Mouse (Mus musculus) thymus, adult 2 months (tissue): ENCODE results near the gene Olfr1226. TPM values are rescaled to one million over a fixed set of nuclear protein-coding genes. Genes with fewer than 3 reads are reported as not detected.
"Not testable (repeated sequence)": the region's sequence is repeated elsewhere in the genome, so short reads cannot be mapped to it uniquely, and the experiment has no call there.

ENCODE experiments used
- DNase-seq: peaks from one replicate; pipeline ENCODE4 v3.0.0; 2021
- H3K27ac ChIP-seq: fragments of 200-500 bp; 2 replicates; pipeline ENCODE4 v1.5.1; 2012; ENCODE audit warnings: low read length, control low read depth; ENCODE audit not compliant: control insufficient read depth, insufficient read depth
- H3K27me3 ChIP-seq: fragments of 200-500 bp; 2 replicates; pipeline ENCODE4 v1.6.1; 2012; ENCODE audit warnings: mild to moderate bottlenecking, low read length, moderate library complexity, mixed read lengths; ENCODE audit not compliant: control insufficient read depth, insufficient read depth
- H3K36me3 ChIP-seq: fragments of 200-500 bp; 2 replicates; pipeline ENCODE4 v1.6.1; 2012; ENCODE audit warnings: mild to moderate bottlenecking, low read length, moderate library complexity; ENCODE audit not compliant: control insufficient read depth, insufficient read depth
- H3K4me1 ChIP-seq: fragments of 200-500 bp; replicated peaks from 2 replicates; pipeline ENCODE4 v1.6.1; 2012; ENCODE audit warnings: low read length; ENCODE audit not compliant: control insufficient read depth, insufficient read depth
- H3K4me3 ChIP-seq: fragments of 200-500 bp; 2 replicates; pipeline ENCODE4 v1.5.1; 2012; ENCODE audit warnings: mild to moderate bottlenecking, low read length, control low read depth, moderate library complexity; ENCODE audit not compliant: control insufficient read depth, insufficient read depth
- CTCF ChIP-seq: fragments of 200-500 bp; IDR thresholded peaks from 2 replicates; pipeline ENCODE4 v1.5.1; 2012; ENCODE audit warnings: mild to moderate bottlenecking, control low read depth, low read length, moderate library complexity, borderline replicate concordance; ENCODE audit not compliant: control insufficient read depth, poor library complexity, insufficient read depth; ENCODE audit errors: extremely low read depth
- POLR2A ChIP-seq: fragments of 200-500 bp; IDR thresholded peaks from 2 replicates; pipeline ENCODE4 v1.6.1; 2012; ENCODE audit warnings: mild to moderate bottlenecking, low read length, control low read depth, moderate library complexity; ENCODE audit not compliant: control insufficient read depth, poor library complexity, insufficient read depth; ENCODE audit errors: extremely low read depth
- WGBS: fragments of 180-500 bp; shearing (Covaris S2); methylation state at CpG from one replicate; pipeline ENCODE4 v1.1.7; 2018; 5-methylcytosine and 5-hydroxymethylcytosine counted together
- polyA plus RNA-seq: library from polyadenylated mRNA; depleted of rRNA; stranded (reverse); fragments of >200 nt; gene quantifications from 2 replicates; pipeline ENCODE4 v1.2.3, GENCODE M21; 2012; rRNA removed

The Olfr1226 gene
- not detected in 2 replicates for polyA plus RNA-seq

DNA sequence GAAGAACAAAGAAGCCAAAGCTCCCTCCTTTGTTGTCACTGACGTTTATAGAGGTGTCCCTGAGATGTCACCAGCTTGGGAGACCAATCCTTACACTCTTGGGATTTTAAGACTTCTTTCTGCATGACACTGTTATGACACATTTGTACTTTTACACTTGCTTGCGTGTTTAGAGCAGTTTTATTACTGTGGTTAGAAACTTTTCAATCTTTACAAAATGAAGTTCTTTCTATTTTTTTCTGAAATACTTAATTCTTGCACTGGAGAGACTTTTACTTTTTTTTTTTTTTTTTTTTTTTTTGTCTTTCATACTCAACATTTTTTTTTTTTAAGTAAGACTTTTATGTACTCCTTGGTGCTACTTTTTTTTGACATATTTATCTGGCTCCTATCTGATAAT lies at the start of gene Olfr1226:
TSS of gene Olfr1226 (minus strand) at position 101 of the 400 bp plus-strand sequence.
- H3K36me3 ChIP-seq, result no peaks in the 10 kb centered on the region
- 72% methylated on average over 2 of the region's 2 CpGs for WGBS
- TF ChIP-seq CTCF (no peak), POLR2A (no peak)
- H3K27me3 ChIP-seq, result no peaks in the 10 kb centered on the region
- no peak within 1 kb of the TSS for H3K4me3 ChIP-seq
- H3K27ac ChIP-seq, result no peak within 1 kb of the TSS
- H3K4me1 ChIP-seq, result no peaks in the 10 kb centered on the region
- DNase-seq, result no peak

DNA sequence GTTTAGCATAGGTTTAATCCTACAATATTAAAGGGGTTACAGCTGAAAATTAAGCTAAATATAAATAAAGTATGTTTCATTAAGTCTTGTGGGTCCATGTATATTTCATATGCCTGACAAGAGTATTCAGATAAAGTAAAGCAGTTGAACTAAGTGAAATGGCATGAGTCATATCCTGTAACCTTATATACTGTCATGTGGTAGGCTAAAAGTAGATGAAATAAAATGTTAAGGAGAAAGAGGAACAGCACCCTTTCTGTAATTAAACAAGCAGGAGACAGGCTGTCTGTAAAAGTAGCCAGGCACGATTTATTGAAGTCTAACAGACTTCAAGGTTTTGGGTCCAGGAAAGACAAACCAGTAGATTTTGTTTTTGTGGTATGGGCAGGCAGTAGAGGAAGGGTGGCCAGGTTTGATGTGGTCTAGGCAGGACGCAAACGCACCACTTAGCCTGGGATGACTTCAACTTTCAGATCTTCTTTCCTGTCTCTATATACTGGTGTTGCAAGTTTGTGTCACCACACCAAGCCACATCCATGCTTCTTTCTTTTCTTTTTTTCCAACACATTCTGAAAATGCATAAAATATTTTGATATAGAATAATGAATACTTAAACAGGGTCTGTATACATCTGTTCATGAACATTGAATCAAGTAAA lies 3.4 kb downstream of the Olfr1226 start:
- H3K4me1 ChIP-seq, result no peaks in the 10 kb centered on the region
- no peaks in the 10 kb centered on the region for H3K36me3 ChIP-seq
- no peaks in the 10 kb centered on the region for H3K27me3 ChIP-seq
- TF ChIP-seq CTCF (no peak), POLR2A (no peak)
- 11% methylated on average over 3 of the region's 3 CpGs for WGBS
- H3K27ac ChIP-seq, result no peak overlapping the region
- H3K4me3 ChIP-seq, result no peak overlapping the region
- DNase-seq, result no peak

DNA sequence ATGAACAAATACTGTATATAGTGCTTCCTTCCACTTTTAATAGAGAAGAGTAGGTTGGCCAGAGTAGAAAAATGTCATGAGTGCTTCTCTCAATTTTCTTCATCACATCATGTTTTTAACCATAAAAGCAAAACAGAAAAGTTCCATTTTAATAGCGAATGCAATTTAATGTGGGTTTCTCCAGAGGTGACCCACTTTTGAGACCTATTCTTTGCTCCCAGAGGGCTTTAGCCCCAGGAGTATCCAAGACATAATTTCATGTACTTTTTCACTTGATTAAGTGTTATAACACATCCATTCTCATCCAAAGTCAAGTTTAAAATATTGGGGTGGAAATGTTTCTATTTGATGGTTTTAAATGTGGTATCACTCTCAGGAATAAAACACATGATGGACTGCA lies 25.3 kb downstream of the Olfr1226 start, which contains the start of gene Olfr1225:
TSS of gene Olfr1225 (minus strand) at position 101 of the 400 bp plus-strand sequence.
- Histone ChIP-seq H3K27me3 (no peaks in the 10 kb centered on the region), H3K27ac (no peak within 1 kb of the TSS), H3K36me3 (no peaks in the 10 kb centered on the region), H3K4me3 (no peak within 1 kb of the TSS), H3K4me1 (no peaks in the 10 kb centered on the region)
- no peak for DNase-seq
- 90% methylated on average over 1 of the region's 1 CpGs for WGBS
- TF ChIP-seq CTCF, result no peak
- no peak for TF ChIP-seq POLR2A

DNA sequence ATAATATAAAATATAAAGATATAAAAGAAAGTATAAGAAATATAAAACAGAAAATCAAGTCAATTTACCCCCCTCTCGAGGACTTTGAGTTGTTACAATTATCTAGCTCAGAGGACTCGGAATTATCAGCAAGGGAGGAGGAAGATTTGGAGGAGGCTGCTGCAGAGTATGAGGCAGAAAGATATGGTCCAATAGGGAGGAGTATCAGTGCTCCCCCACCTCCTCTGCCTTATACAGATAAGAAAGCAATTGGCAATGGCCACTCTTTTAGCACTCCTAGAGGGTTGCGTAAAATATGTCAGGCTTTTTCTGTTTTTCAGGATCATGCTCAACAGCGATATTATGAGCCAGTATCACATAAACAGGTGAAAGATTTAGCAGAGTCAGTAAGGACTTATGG lies 35.1 kb downstream of the Olfr1226 start:
- WGBS, result 91% methylated on average over 4 of the region's 4 CpGs
- not testable (repeated sequence) for H3K4me1 ChIP-seq, DNase-seq, H3K4me3 ChIP-seq, H3K27me3 ChIP-seq, H3K27ac ChIP-seq, H3K36me3 ChIP-seq

DNA sequence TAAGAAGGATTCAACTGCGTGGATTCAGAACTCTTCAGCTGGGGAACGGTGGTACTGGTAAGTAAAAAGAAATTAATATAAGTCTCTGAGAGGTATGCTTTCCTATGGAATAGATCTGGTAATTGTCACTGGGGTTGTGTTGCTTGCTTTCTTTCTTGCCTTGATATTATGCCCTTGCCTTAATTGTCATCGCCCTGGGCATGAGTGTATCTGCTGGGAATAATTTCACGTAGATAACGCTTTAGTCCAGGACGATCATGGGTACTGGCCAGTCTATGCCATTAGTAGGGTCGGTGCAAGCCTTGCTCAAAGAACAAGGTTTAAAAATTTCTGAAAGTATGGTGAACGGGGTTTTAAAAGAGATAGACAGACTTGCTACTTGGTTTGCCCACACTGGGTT lies 35.9 kb downstream of the Olfr1226 start, which contains the start of gene Olfr1224-ps1:
TSS of gene Olfr1224-ps1 (minus strand) at position 101 of the 400 bp plus-strand sequence.
- WGBS, result 96% methylated on average over 8 of the region's 8 CpGs
- not testable (repeated sequence) for H3K4me3 ChIP-seq, H3K36me3 ChIP-seq, H3K27me3 ChIP-seq, DNase-seq, H3K4me1 ChIP-seq, H3K27ac ChIP-seq

DNA sequence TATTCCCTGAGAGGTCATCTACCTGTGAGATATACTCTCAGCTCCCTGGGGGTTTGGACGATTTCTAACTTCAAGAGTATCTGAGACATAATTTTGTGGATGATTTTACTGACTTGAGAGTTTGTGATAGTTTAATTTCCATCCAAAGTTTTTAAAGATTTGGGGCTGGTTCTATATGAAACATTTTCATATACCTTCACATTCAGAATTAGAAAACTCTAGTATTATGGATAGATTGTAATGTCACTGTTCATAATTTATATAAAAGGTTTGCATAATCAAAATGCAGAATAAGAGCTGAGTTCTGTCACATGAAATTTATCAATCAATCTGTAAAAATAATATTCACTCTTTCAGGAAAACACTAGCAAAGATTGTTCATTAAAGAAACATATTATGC lies 48.4 kb downstream of the Olfr1226 start, which contains the start of gene Olfr1223:
TSS of gene Olfr1223 (minus strand) at position 101 of the 400 bp plus-strand sequence.
- Histone ChIP-seq H3K4me1 (no peaks in the 10 kb centered on the region), H3K27ac (no peak within 1 kb of the TSS), H3K4me3 (no peak within 1 kb of the TSS), H3K27me3 (no peaks in the 10 kb centered on the region), H3K36me3 (no peaks in the 10 kb centered on the region)
- 71% methylated on average over 1 of the region's 1 CpGs for WGBS
- TF ChIP-seq CTCF (no peak), POLR2A (no peak)
- no peak for DNase-seq

Other genes starting within 250 kb of the Olfr1226 start
- not detected in 2 replicates for gene Olfr1212, start 246.1 kb downstream of the Olfr1226 start, polyA plus RNA-seq
- gene Gm13762, start 219.8 kb downstream of the Olfr1226 start, polyA plus RNA-seq, result not detected in 2 replicates
- gene Olfr1214, start 207.4 kb downstream of the Olfr1226 start, polyA plus RNA-seq, result not detected in 2 replicates
- gene Olfr1215, start 193.1 kb downstream of the Olfr1226 start, polyA plus RNA-seq, result not detected in 2 replicates
- gene Olfr1216, start 181.7 kb downstream of the Olfr1226 start, polyA plus RNA-seq, result not detected in 2 replicates
- not detected in 2 replicates for gene Olfr1217, start 168.0 kb downstream of the Olfr1226 start, polyA plus RNA-seq
- gene Olfr1218, start 138.9 kb downstream of the Olfr1226 start, polyA plus RNA-seq, result not detected in 2 replicates
- not detected in 2 replicates for gene Olfr1219, start 116.5 kb downstream of the Olfr1226 start, polyA plus RNA-seq
- gene Olfr1220, start 93.2 kb downstream of the Olfr1226 start, polyA plus RNA-seq, result not detected in 2 replicates
- not detected in 2 replicates for gene Olfr1221, start 82.8 kb downstream of the Olfr1226 start, polyA plus RNA-seq
- gene Olfr1222, start 67.0 kb downstream of the Olfr1226 start, polyA plus RNA-seq, result not detected in 2 replicates
- gene Olfr1223, start 48.5 kb downstream of the Olfr1226 start, polyA plus RNA-seq, result not detected in 2 replicates
- gene Olfr1224-ps1, start 36.0 kb downstream of the Olfr1226 start, polyA plus RNA-seq, result not detected in 2 replicates
- not detected in 2 replicates for gene Olfr1225, start 25.4 kb downstream of the Olfr1226 start, polyA plus RNA-seq
- gene Olfr1228, start 54.0 kb upstream of the Olfr1226 start, polyA plus RNA-seq, result not detected in 2 replicates
- not detected in 2 replicates for gene Olfr1229, start 88.0 kb upstream of the Olfr1226 start, polyA plus RNA-seq
- gene Olfr1230, start 97.2 kb upstream of the Olfr1226 start, polyA plus RNA-seq, result not detected in 2 replicates
- gene Olfr1231, start 107.0 kb upstream of the Olfr1226 start, polyA plus RNA-seq, result not detected in 2 replicates
- not detected in 2 replicates for gene Olfr1232, start 129.6 kb upstream of the Olfr1226 start, polyA plus RNA-seq
- not detected in 2 replicates for gene Olfr1233, start 142.3 kb upstream of the Olfr1226 start, polyA plus RNA-seq
- gene Olfr1234, start 164.8 kb upstream of the Olfr1226 start, polyA plus RNA-seq, result not detected in 2 replicates
- not detected in 2 replicates for gene Olfr1238, start 209.6 kb upstream of the Olfr1226 start, polyA plus RNA-seq
- gene Olfr1239, start 220.4 kb upstream of the Olfr1226 start, polyA plus RNA-seq, result not detected in 2 replicates
- not detected in 2 replicates for gene Olfr1240, start 243.0 kb upstream of the Olfr1226 start, polyA plus RNA-seq